12 mouse cellular contexts compared by ENCODE assay signal in genomic region chr2:167678600-167678999, GRCm38 (mm10). TPM values are rescaled to one million over a fixed set of nuclear protein-coding genes. Genes with fewer than 3 reads are reported as not detected.
DNase-seq lines count a peak whose midpoint lies in the region; ATAC-seq and TF ChIP-seq lines count a peak whose summit lies in the region.
"Had no signal": no experiment of that assay in that cellular context is flagged by ENCODE, and none has a peak within 500 bp of the region (broad histone marks: within the 10 kb centered on the region; RNA-seq: fewer than 3 reads in every experiment).

No protein-coding gene starts in this region.

- H3K27ac ChIP-seq in cerebellum, adult 2 months (ENCODE audit: insufficient read depth, low read length): no peak overlapping the region
- H3K27ac ChIP-seq in lung, embryonic 14.5 days (ENCODE audit: low read depth): no peak overlapping the region
- no peak overlapping the region for H3K27ac ChIP-seq in liver, postnatal 0 days (ENCODE audit: low read depth)
- no peak overlapping the region for H3K27ac ChIP-seq in hindbrain, embryonic 11.5 days (ENCODE audit: low read depth, low read length)
- H3K27ac ChIP-seq: hindbrain, embryonic 15.5 days; limb, embryonic 12.5 days had no signal

- no peak overlapping the region for H3K9ac ChIP-seq in lung, embryonic 14.5 days
- H3K9ac ChIP-seq in liver, postnatal 0 days (replicated peaks): no peak overlapping the region
- no peak overlapping the region for H3K9ac ChIP-seq in hindbrain, embryonic 11.5 days (ENCODE audit: low read depth, low read length)
- H3K9ac ChIP-seq: hindbrain, embryonic 15.5 days; limb, embryonic 12.5 days had no signal

- H3K9me3 ChIP-seq in lung, embryonic 14.5 days (ENCODE audit: low read depth, low read length): no peaks in the 10 kb centered on the region
- H3K9me3 ChIP-seq in G1E (replicated peaks): no peaks in the 10 kb centered on the region
- no peaks in the 10 kb centered on the region for H3K9me3 ChIP-seq in liver, postnatal 0 days (ENCODE audit: low read length)
- no peaks in the 10 kb centered on the region for H3K9me3 ChIP-seq in hindbrain, embryonic 11.5 days (ENCODE audit: control insufficient read depth, low read length)
- H3K9me3 ChIP-seq: hindbrain, embryonic 15.5 days; limb, embryonic 12.5 days had no signal

- 52% methylated on average over 5 of the region's 5 CpGs for WGBS in cerebellum, adult 2 months
- 49% methylated on average over 5 of the region's 5 CpGs for WGBS in lung, embryonic 14.5 days
- whole genome bisulfite sequencing in liver, postnatal 0 days (ENCODE audit: insufficient replicate concordance): 54% methylated on average over 5 of the region's 5 CpGs
- WGBS in hindbrain, embryonic 11.5 days: 46% methylated on average over 5 of the region's 5 CpGs

- no peak for TF ChIP-seq POLR2A in cerebellum, adult 2 months (IDR thresholded peaks at IDR 0.05; ENCODE audit: borderline replicate concordance, insufficient read depth, low read length)

- TF ChIP-seq CTCF in cerebellum, adult 2 months (IDR thresholded peaks at IDR 0.05; ENCODE audit: borderline replicate concordance, insufficient read depth, low read depth, low read length): peak; percentile 29; the same call in 1 of the 2 replicates
- peak; percentile 56 for TF ChIP-seq CTCF in lung, embryonic 14.5 days (IDR thresholded peaks at IDR 0.05; ENCODE audit: low read depth)
- TF ChIP-seq CTCF in G1E (IDR thresholded peaks at IDR 0.05; ENCODE audit: low read depth, low read length): peak; percentile 21; the same call in 1 of the 2 replicates
- TF ChIP-seq CTCF in liver, postnatal 0 days (IDR thresholded peaks at IDR 0.05; ENCODE audit: low read depth): peak; percentile 68

- H3K36me3 ChIP-seq in lung, embryonic 14.5 days (ENCODE audit: insufficient read depth): no peaks in the 10 kb centered on the region
- peaks cover 15% of the 10 kb centered on the region for H3K36me3 ChIP-seq in G1E (replicated peaks)
- no peaks in the 10 kb centered on the region for H3K36me3 ChIP-seq in liver, postnatal 0 days (replicated peaks; ENCODE audit: insufficient read depth, low read length)
- no peaks in the 10 kb centered on the region for H3K36me3 ChIP-seq in hindbrain, embryonic 11.5 days (ENCODE audit: control insufficient read depth, insufficient read depth, low read length)
- H3K36me3 ChIP-seq: hindbrain, embryonic 15.5 days; limb, embryonic 12.5 days had no signal

- no peaks in the 10 kb centered on the region for H3K4me1 ChIP-seq in cerebellum, adult 2 months (ENCODE audit: control insufficient read depth, insufficient read depth, low read length)
- H3K4me1 ChIP-seq in lung, embryonic 14.5 days (ENCODE audit: insufficient read depth): no peaks in the 10 kb centered on the region
- H3K4me1 ChIP-seq in G1E (ENCODE audit: insufficient read depth, low read depth, low read length): peaks cover 17% of the 10 kb centered on the region
- H3K4me1 ChIP-seq in liver, postnatal 0 days (ENCODE audit: insufficient read depth): 0 out of 2 replicates have a peak, but pooled peaks cover 3% of the 10 kb centered on the region
- H3K4me1 ChIP-seq in hindbrain, embryonic 11.5 days (replicated peaks; ENCODE audit: control insufficient read depth, insufficient read depth, low read length): no peaks in the 10 kb centered on the region

- no peak for TF ChIP-seq EP300 in liver, postnatal 0 days (IDR thresholded peaks at IDR 0.05; ENCODE audit: low read depth)

- no peak overlapping the region for H3K4me3 ChIP-seq in cerebellum, adult 2 months (replicated peaks; ENCODE audit: insufficient read depth, low read depth, low read length)
- no peak overlapping the region for H3K4me3 ChIP-seq in lung, embryonic 14.5 days (ENCODE audit: low read depth, low read length)
- H3K4me3 ChIP-seq in G1E (ENCODE audit: low read depth, low read length): no peak overlapping the region
- no peak overlapping the region for H3K4me3 ChIP-seq in liver, postnatal 0 days (ENCODE audit: low read depth, low read length)
- H3K4me3 ChIP-seq in hindbrain, embryonic 11.5 days (ENCODE audit: low read depth, low read length): no peak overlapping the region
- H3K4me3 ChIP-seq: hindbrain, embryonic 15.5 days; limb, embryonic 12.5 days; myocyte had no signal

- H3K4me2 ChIP-seq in lung, embryonic 14.5 days: no peak overlapping the region
- no peak overlapping the region for H3K4me2 ChIP-seq in liver, postnatal 0 days (ENCODE audit: low read depth, low read length)
- H3K4me2 ChIP-seq in hindbrain, embryonic 11.5 days (replicated peaks; ENCODE audit: low read depth, low read length): no peak overlapping the region
- H3K4me2 ChIP-seq: hindbrain, embryonic 15.5 days; limb, embryonic 12.5 days had no signal

- H3K27me3 ChIP-seq in cerebellum, adult 2 months (ENCODE audit: control insufficient read depth, insufficient read depth, low read length): no peaks in the 10 kb centered on the region
- H3K27me3 ChIP-seq in lung, embryonic 14.5 days (ENCODE audit: insufficient read depth, low read length): no peaks in the 10 kb centered on the region
- H3K27me3 ChIP-seq in G1E (ENCODE audit: insufficient read depth, low read length): peaks cover 2% of the 10 kb centered on the region; the same call in 1 of the 2 replicates
- H3K27me3 ChIP-seq in liver, postnatal 0 days (ENCODE audit: insufficient read depth, low read length): no peaks in the 10 kb centered on the region
- H3K27me3 ChIP-seq in hindbrain, embryonic 11.5 days (ENCODE audit: control insufficient read depth, insufficient read depth, low read length): no peaks in the 10 kb centered on the region; the same call in 1 of the 2 replicates
- H3K27me3 ChIP-seq: hindbrain, embryonic 15.5 days; limb, embryonic 12.5 days had no signal

- DNase-seq in cerebellum, adult 2 months: no peak
- DNase-seq in lung, embryonic 14.5 days: peak; percentile 45
- DNase-seq in lung, postnatal 4 days: no peak
- no peak for DNase-seq in G1E (ENCODE audit: low spot score)
- DNase-seq in liver, postnatal 0 days: no peak
- DNase-seq in right cerebral cortex, adult 2 months (ENCODE audit: low spot score in 2 of 2): no peak
- DNase-seq in hindbrain, embryonic 11.5 days (ENCODE audit: low spot score): no peak
- DNase-seq: cerebellum, adult 11 months had no signal

- ATAC-seq in cerebellum, adult (ENCODE audit: insufficient number of reproducible peaks, low FRiP score, low TSS enrichment): no peak
- ATAC-seq in lung, embryonic 14.5 days (ENCODE audit: insufficient read depth): no peak
- no peak for ATAC-seq in G1E (ENCODE audit: extremely low read depth, insufficient number of reproducible peaks, low FRiP score, poor library complexity, severe bottlenecking)
- ATAC-seq in liver, postnatal 0 days: no peak
- no peak for ATAC-seq in hindbrain, embryonic 11.5 days (ENCODE audit: low FRiP score)

RNA-seq across cellular contexts. Expression of gene Cebpb, which starts 10.1 kb away (rescaled TPM):
- 8.2 and 8.7 TPM in 2 replicates for polyA plus RNA-seq in cerebellum, adult 2 months (2012; rRNA removed)
- polyA plus RNA-seq in lung, embryonic 14.5 days (2014; fragmentation: Nextera tagmentation; extraction: Ambion mirVana): 73.4 and 77.4 TPM in 2 replicates
- 10.5 and 12.5 TPM in 2 replicates for total RNA-seq in G1E (2014; fragmentation: Nextera tagmentation)
- 12.9 and 33.6 TPM in 2 replicates for total RNA-seq in G1E (2017)
- 61.6 and 87.9 TPM in 2 replicates for polyA plus RNA-seq in G1E (2012)
- polyA plus RNA-seq in liver, postnatal 0 days (2015; fragmentation: Nextera tagmentation; extraction: Ambion mirVana): 27.5 and 43.6 TPM in 2 replicates
- polyA plus RNA-seq in hindbrain, embryonic 11.5 days (2014; fragmentation: Nextera tagmentation; extraction: Ambion mirVana): 1.5 and 3.1 TPM in 2 replicates

RNA-seq across cellular contexts. Expression of gene Tmem189, which starts 11.0 kb away (rescaled TPM):
- polyA plus RNA-seq in cerebellum, adult 2 months (2012; rRNA removed): 105 and 113 TPM in 2 replicates
- 41.6 and 43.3 TPM in 2 replicates for polyA plus RNA-seq in lung, embryonic 14.5 days (2014; fragmentation: Nextera tagmentation; extraction: Ambion mirVana)
- 14.1 and 20.1 TPM in 2 replicates for total RNA-seq in G1E (2014; fragmentation: Nextera tagmentation)
- 17.5 and 18.3 TPM in 2 replicates for total RNA-seq in G1E (2017)
- 36.9 and 38.8 TPM in 2 replicates for polyA plus RNA-seq in G1E (2012)
- polyA plus RNA-seq in liver, postnatal 0 days (2015; fragmentation: Nextera tagmentation; extraction: Ambion mirVana): 9.8 and 10.1 TPM in 2 replicates
- polyA plus RNA-seq in hindbrain, embryonic 11.5 days (2014; fragmentation: Nextera tagmentation; extraction: Ambion mirVana): 27.5 and 34.0 TPM in 2 replicates

RNA-seq across cellular contexts. Expression of gene Gm20431, which starts 17.3 kb away (rescaled TPM):
- 12.2 and 15.1 TPM in 2 replicates for polyA plus RNA-seq in cerebellum, adult 2 months (2012; rRNA removed)
- polyA plus RNA-seq in lung, embryonic 14.5 days (2014; fragmentation: Nextera tagmentation; extraction: Ambion mirVana): 10.0 and 12.3 TPM in 2 replicates
- total RNA-seq in G1E (2014; fragmentation: Nextera tagmentation) (6.2 and 8.1 TPM in 2 replicates), G1E (2017) (0.11 TPM in 1 of 2 replicates, not detected in the other)
- polyA plus RNA-seq in G1E (2012): not detected in 2 replicates
- 1.7 and 2.4 TPM in 2 replicates for polyA plus RNA-seq in liver, postnatal 0 days (2015; fragmentation: Nextera tagmentation; extraction: Ambion mirVana)
- polyA plus RNA-seq in hindbrain, embryonic 11.5 days (2014; fragmentation: Nextera tagmentation; extraction: Ambion mirVana): 4.0 and 8.4 TPM in 2 replicates

RNA-seq across cellular contexts. Expression of gene Ube2v1, which starts 46.7 kb away (rescaled TPM):
- 195 and 219 TPM in 2 replicates for polyA plus RNA-seq in cerebellum, adult 2 months (2012; rRNA removed)
- 275 and 293 TPM in 2 replicates for polyA plus RNA-seq in lung, embryonic 14.5 days (2014; fragmentation: Nextera tagmentation; extraction: Ambion mirVana)
- total RNA-seq in G1E (2014; fragmentation: Nextera tagmentation) (149 and 162 TPM in 2 replicates), G1E (2017) (81.3 and 83.9 TPM in 2 replicates)
- 197 and 203 TPM in 2 replicates for polyA plus RNA-seq in G1E (2012)
- 122 TPM in 2 replicates for polyA plus RNA-seq in liver, postnatal 0 days (2015; fragmentation: Nextera tagmentation; extraction: Ambion mirVana)
- 237 and 257 TPM in 2 replicates for polyA plus RNA-seq in hindbrain, embryonic 11.5 days (2014; fragmentation: Nextera tagmentation; extraction: Ambion mirVana)
